Mouse (Mus musculus) olfactory bulb, adult 2 months (tissue): Measurements from ENCODE around the gene Mettl16.

Experiments used
- CTCF ChIP-seq: fragments of 200-500 bp; IDR thresholded peaks from 2 replicates; pipeline ENCODE4 v1.5.1; 2012; ENCODE audit warnings: low read depth, mild to moderate bottlenecking, low read length, moderate library complexity; ENCODE audit not compliant: insufficient read depth
- POLR2A ChIP-seq: fragments of 200-500 bp; IDR thresholded peaks from 2 replicates; pipeline ENCODE4 v1.6.1; 2012; ENCODE audit warnings: mild to moderate bottlenecking, low read depth, low read length, moderate library complexity; ENCODE audit not compliant: insufficient read depth

DNA sequence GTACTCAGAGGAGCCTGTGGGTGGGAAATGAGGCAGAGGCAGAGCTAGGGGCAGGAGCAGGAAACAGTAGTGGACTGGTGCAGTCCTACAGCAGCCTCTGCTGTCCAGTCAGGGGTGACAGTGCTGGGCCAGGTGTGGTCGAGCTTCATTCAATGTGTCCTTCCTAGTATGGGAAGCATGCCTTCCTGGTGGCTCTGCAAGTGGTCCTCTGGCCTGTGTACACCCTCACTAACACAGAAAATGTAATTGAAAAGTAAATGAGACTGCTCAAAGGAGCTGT, 63.7 kb downstream of the Mettl16 start:
- no peak for TF ChIP-seq CTCF
- no peak for TF ChIP-seq POLR2A
